Mouse (Mus musculus) embryonic fibroblast, embryonic 13.5 days (primary cell): ENCODE measurements around the gene Dapk1.

Experiments
- CTCF ChIP-seq: IDR thresholded peaks from 2 replicates; pipeline ENCODE4 v1.5.1; 2011; ENCODE audit warnings: mild to moderate bottlenecking, control low read depth, low read length, moderate library complexity, borderline replicate concordance; ENCODE audit not compliant: insufficient read depth
- POLR2A ChIP-seq: IDR thresholded peaks from 2 replicates; pipeline ENCODE4 v1.6.1; 2011; ENCODE audit warnings: low read depth, mild to moderate bottlenecking, control low read depth, low read length, moderate library complexity

DNA sequence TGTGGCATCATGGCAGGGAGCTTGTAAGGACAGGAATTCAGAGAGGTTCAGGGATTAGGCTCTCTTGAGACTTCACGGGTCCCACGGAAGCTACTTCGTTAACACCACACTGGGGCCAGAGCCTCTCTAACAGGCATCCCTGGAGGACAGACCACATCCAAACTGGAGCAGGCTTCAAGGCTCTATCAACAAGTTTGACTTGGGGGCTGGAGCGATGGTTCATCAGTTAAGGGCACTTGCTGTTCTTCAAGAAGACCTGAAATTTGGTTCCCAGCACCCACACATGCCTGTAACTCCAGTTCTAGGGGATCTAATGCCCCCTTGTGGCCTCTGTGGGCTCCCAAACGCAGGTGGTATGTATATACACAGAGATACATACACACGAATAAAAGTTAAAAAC, 151.5 kb downstream of the Dapk1 start:
- TF ChIP-seq CTCF = no peak
- no peak for TF ChIP-seq POLR2A
